13 mouse cellular contexts compared by ENCODE assay signal in genomic region chr11:63454910-63455531, GRCm38 (mm10).
DNase-seq lines count a peak whose midpoint lies in the region; ATAC-seq and TF ChIP-seq lines count a peak whose summit lies in the region.
"Had no signal": no experiment of that assay in that cellular context is flagged by ENCODE, and none has a peak within 500 bp of the region (broad histone marks: within the 10 kb centered on the region; RNA-seq: fewer than 3 reads in every experiment).

No protein-coding gene starts in this region.

- ATAC-seq in forebrain, embryonic 16.5 days, result peak; percentile 50; the same call in 1 of the 2 replicates
- no peak for ATAC-seq in kidney, embryonic 15.5 days (replicated peaks; ENCODE audit: low FRiP score)

- H3K4me1 ChIP-seq in ES-E14 (ENCODE audit: control insufficient read depth in 2 of 2, insufficient read depth in 2 of 2, low read length in 2 of 2, poor library complexity in 1 of 2), result peaks cover 6 to 11% of the 10 kb centered on the region in 2 experiments; a peak in 3 of 4 replicates
- peaks cover 13% of the 10 kb centered on the region for H3K4me1 ChIP-seq in forebrain, embryonic 16.5 days (replicated peaks; ENCODE audit: control insufficient read depth, insufficient read depth, low read length)
- no peaks in the 10 kb centered on the region for H3K4me1 ChIP-seq in kidney, embryonic 15.5 days
- H3K4me1 ChIP-seq: megakaryocyte, embryonic 14.5 days had no signal

- H3K4me2 ChIP-seq in forebrain, embryonic 16.5 days (ENCODE audit: low read length), result no peak overlapping the region
- H3K4me2 ChIP-seq in kidney, embryonic 15.5 days, result no peak overlapping the region

- DNase-seq in ES-E14 (ENCODE audit: low read depth, low spot score), result peak; percentile 72
- peak; percentile 85 for DNase-seq in embryo, embryonic 10 days (ENCODE audit: low spot score)
- DNase-seq in neural tube, embryonic 10.5 days (ENCODE audit: extremely low spot score, low spot score), result peak; percentile 56
- no peak for DNase-seq in T-cell, adult 2 months (ENCODE audit: low spot score)
- no peak for DNase-seq in layer of hippocampus, postnatal 25 days (ENCODE audit: extremely low spot score in 1 of 2, low spot score in 1 of 2)
- DNase-seq in spleen, postnatal 4 days (ENCODE audit: low spot score in 2 of 2), result no peak
- DNase-seq: adrenal gland, adult 2 months; heart, adult 2 months; thymus, postnatal 14 days had no signal

- peak overlapping the region in 1 of 2 experiments; percentile 52; a peak in 3 of 4 replicates for H3K4me3 ChIP-seq in ES-E14 (ENCODE audit: insufficient read depth in 1 of 2, low read depth in 1 of 2, low read length in 2 of 2, poor library complexity in 1 of 2, severe bottlenecking in 1 of 2)
- H3K4me3 ChIP-seq in forebrain, embryonic 16.5 days (replicated peaks; ENCODE audit: low read length), result no peak overlapping the region
- H3K4me3 ChIP-seq in kidney, embryonic 15.5 days (replicated peaks), result no peak overlapping the region
- H3K4me3 ChIP-seq: heart, adult 2 months; megakaryocyte, embryonic 14.5 days had no signal

- H3K9ac ChIP-seq in ES-E14 (ENCODE audit: insufficient read depth, low read depth, low read length, poor library complexity, severe bottlenecking), result peak overlapping the region; percentile 37; the same call in 1 of the 2 replicates
- no peak overlapping the region for H3K9ac ChIP-seq in forebrain, embryonic 16.5 days (replicated peaks; ENCODE audit: low read depth, low read length)
- H3K9ac ChIP-seq in kidney, embryonic 15.5 days, result no peak overlapping the region

- in situ Hi-C loops in ES-E14 (cut with MboI; ENCODE audit: low sequenced_read_pairs in 2 of 2, unreplicated experiment in 2 of 2), result no loop called here

- H3K27me3 ChIP-seq in forebrain, embryonic 16.5 days (replicated peaks; ENCODE audit: control insufficient read depth, insufficient read depth, low read length), result no peaks in the 10 kb centered on the region
- no peaks in the 10 kb centered on the region for H3K27me3 ChIP-seq in kidney, embryonic 15.5 days
- H3K27me3 ChIP-seq: CH12.LX; megakaryocyte, embryonic 14.5 days had no signal

- 7% methylated on average over 17 of the region's 17 CpGs for WGBS in forebrain, embryonic 16.5 days
- 31% methylated on average over 17 of the region's 17 CpGs for WGBS in kidney, embryonic 15.5 days

- H3K27ac ChIP-seq in ES-E14 (ENCODE audit: insufficient read depth, low read depth, low read length, poor library complexity, severe bottlenecking), result peak overlapping the region; percentile 76
- H3K27ac ChIP-seq in forebrain, embryonic 16.5 days (ENCODE audit: low read length), result no peak overlapping the region
- H3K27ac ChIP-seq in kidney, embryonic 15.5 days, result no peak overlapping the region
- H3K27ac ChIP-seq: heart, adult 2 months had no signal

- H3K9me3 ChIP-seq in ES-E14 (ENCODE audit: control insufficient read depth, insufficient read depth, low read depth, low read length), result no peaks in the 10 kb centered on the region
- H3K9me3 ChIP-seq in forebrain, embryonic 16.5 days (ENCODE audit: control insufficient read depth, low read length), result peaks cover 2% of the 10 kb centered on the region; the same call in 1 of the 2 replicates
- 0 out of 2 replicates have a peak, but pooled peaks cover 2% of the 10 kb centered on the region for H3K9me3 ChIP-seq in kidney, embryonic 15.5 days (replicated peaks)

- H3K36me3 ChIP-seq in ES-E14 (ENCODE audit: control insufficient read depth, insufficient read depth, low read length, poor library complexity, severe bottlenecking), result no peaks in the 10 kb centered on the region
- no peaks in the 10 kb centered on the region for H3K36me3 ChIP-seq in forebrain, embryonic 16.5 days (ENCODE audit: control insufficient read depth, insufficient read depth)
- no peaks in the 10 kb centered on the region for H3K36me3 ChIP-seq in kidney, embryonic 15.5 days

TF ChIP-seq in ES-E14, 5 proteins besides CTCF, POLR2A, EP300 and RAD21:
- TF ChIP-seq ZC3H11A (IDR thresholded peaks at IDR 0.05; ENCODE audit: borderline replicate concordance, low read depth, low read length) (no peak), HCFC1 (IDR thresholded peaks at IDR 0.05; ENCODE audit: borderline replicate concordance, insufficient read depth, low read length) (peak; percentile 28; the same call in 1 of the 2 replicates)

Comparison
In these comparisons a context has a peak if more than half of its experiments do, and no peak if none do; other contexts are left out.
1. DNase-seq: peak in ES-E14 (single experiment), embryo, embryonic 10 days (single experiment) and neural tube, embryonic 10.5 days (single experiment); none in T-cell, adult 2 months (single experiment), layer of hippocampus, postnatal 25 days (0 of 2) and spleen, postnatal 4 days (0 of 2).